Mouse (Mus musculus): ENCODE measurements around the gene Il17ra.

Gene Il17ra

GRCm38 (mm10) chr6:120471991-120472441, 9.0 kb downstream of the Il17ra start:
- DNase-seq (ENCODE audit: low read depth, low spot score) = no peak

GRCm38 (mm10) chr6:120472455-120473140, 9.6 kb downstream of the Il17ra start:
- DNase-seq (ENCODE audit: low read depth, low spot score) = no peak

- no peak for DNase-seq (ENCODE audit: low read depth, low spot score)
These were observed 10.4 kb downstream of the Il17ra start for GRCm38 (mm10) chr6:120473427-120473826.

GRCm38 (mm10) chr6:120475288-120475687, 12.2 kb downstream of the Il17ra start:
- DNase-seq (ENCODE audit: low read depth, low spot score) = no peak

GRCm38 (mm10) chr6:120479302-120479701, 16.3 kb downstream of the Il17ra start:
- DNase-seq (ENCODE audit: low read depth, low spot score) = no peak

GRCm38 (mm10) chr6:120480361-120480760, 17.3 kb downstream of the Il17ra start:
- no peak for DNase-seq (ENCODE audit: low read depth, low spot score)

- DNase-seq (ENCODE audit: low read depth, low spot score) = no peak
These were observed 18.5 kb downstream of the Il17ra start for GRCm38 (mm10) chr6:120481538-120481937.

GRCm38 (mm10) chr6:120482021-120482420, 19.0 kb downstream of the Il17ra start:
- no peak for DNase-seq (ENCODE audit: low read depth, low spot score)

- DNase-seq (ENCODE audit: low read depth, low spot score) = no peak
These were observed 19.7 kb downstream of the Il17ra start for GRCm38 (mm10) chr6:120482756-120483155.

- DNase-seq (ENCODE audit: low read depth, low spot score) = no peak
These were observed 20.2 kb downstream of the Il17ra start for GRCm38 (mm10) chr6:120483211-120483626.

- no peak for DNase-seq (ENCODE audit: low read depth, low spot score)
These were observed 22.0 kb downstream of the Il17ra start for GRCm38 (mm10) chr6:120485038-120485437.

- DNase-seq (ENCODE audit: low read depth, low spot score) = no peak
These were observed 23.0 kb downstream of the Il17ra start for GRCm38 (mm10) chr6:120486051-120486510.

GRCm38 (mm10) chr6:120488647-120489046, 25.6 kb downstream of the Il17ra start:
- no peak for DNase-seq (ENCODE audit: low read depth, low spot score)

- DNase-seq (ENCODE audit: low read depth, low spot score) = no peak
These were observed 26.4 kb downstream of the Il17ra start for GRCm38 (mm10) chr6:120489461-120489860.

- DNase-seq (ENCODE audit: low read depth, low spot score) = no peak
These were observed 28.0 kb downstream of the Il17ra start for GRCm38 (mm10) chr6:120491064-120491463.

- no peak for DNase-seq (ENCODE audit: low read depth, low spot score)
These were observed 28.9 kb downstream of the Il17ra start for GRCm38 (mm10) chr6:120491862-120492498.

- no peak for DNase-seq (ENCODE audit: low read depth, low spot score)
These were observed 29.7 kb downstream of the Il17ra start for GRCm38 (mm10) chr6:120492499-120493373.

- DNase-seq (ENCODE audit: low read depth, low spot score) = no peak
These were observed 30.5 kb downstream of the Il17ra start, which contains the start of gene Tmem121b for GRCm38 (mm10) chr6:120493374-120494181. TSS of gene Tmem121b (minus strand) at chr6:120493807.

- DNase-seq (ENCODE audit: low read depth, low spot score) = no peak
These were observed 33.5 kb downstream of the Il17ra start for GRCm38 (mm10) chr6:120496544-120496943.

- no peak for DNase-seq (ENCODE audit: low read depth, low spot score)
These were observed 41.0 kb downstream of the Il17ra start for GRCm38 (mm10) chr6:120504051-120504450.

- no peak for DNase-seq (ENCODE audit: low read depth, low spot score)
These were observed 42.5 kb downstream of the Il17ra start for GRCm38 (mm10) chr6:120505531-120505930.
